Mouse (Mus musculus): ENCODE data around the gene H2al1a.

DNA sequence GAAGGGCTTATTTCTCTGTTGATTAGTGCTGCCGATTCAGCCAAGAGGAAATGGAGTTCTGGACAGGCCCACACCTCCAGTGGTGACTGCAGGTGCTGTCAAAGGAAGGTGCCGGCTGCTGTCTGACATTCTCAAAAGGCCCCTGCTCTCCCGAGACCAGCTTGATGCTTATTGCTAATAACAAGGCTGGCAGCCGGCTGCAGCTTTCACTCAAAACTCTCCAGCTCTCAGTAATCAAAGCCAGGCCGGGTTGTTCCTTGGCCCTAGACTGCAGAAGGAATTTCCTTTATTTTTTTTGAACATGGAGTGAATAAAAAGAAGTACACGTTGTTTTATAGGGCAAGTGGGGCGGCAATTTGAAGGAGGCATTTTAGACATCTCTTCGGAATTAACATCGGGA is 46.7 kb downstream of the H2al1a start:
- no peak for TF ChIP-seq POLR2A (IDR thresholded peaks at IDR 0.05; ENCODE audit: extremely low read depth, insufficient read depth, low read length)
- no peak for TF ChIP-seq CTCF (IDR thresholded peaks at IDR 0.05; ENCODE audit: extremely low read depth, insufficient read depth, low read length)

Measured in cortical plate, adult 2 months (tissue).